Mouse (Mus musculus): ENCODE measurements around the gene Psmd2. TPM values are rescaled to one million over a fixed set of nuclear protein-coding genes. Genes with fewer than 3 reads are reported as not detected.
"Not testable (repeated sequence)": the region's sequence is repeated elsewhere in the genome, so short reads cannot be mapped to it uniquely, and the experiment has no call there.

Gene Psmd2
- polyA plus RNA-seq, 1 experiment, result 118 TPM

- no peak for DNase-seq (ENCODE audit: low read depth)
Observed at GRCm38 (mm10) chr16:20657661-20658060, 6.2 kb downstream of the Psmd2 start.

- not testable (repeated sequence) for DNase-seq (ENCODE audit: low read depth)
Observed at GRCm38 (mm10) chr16:20668013-20668412, 16.6 kb downstream of the Psmd2 start, which contains the start of gene Eif4g1. Gene Eif4g1 (plus strand): TSS chr16:20668313.

- DNase-seq (ENCODE audit: low read depth), result no peak
Observed at GRCm38 (mm10) chr16:20670291-20670690, 18.8 kb downstream of the Psmd2 start.

DNA sequence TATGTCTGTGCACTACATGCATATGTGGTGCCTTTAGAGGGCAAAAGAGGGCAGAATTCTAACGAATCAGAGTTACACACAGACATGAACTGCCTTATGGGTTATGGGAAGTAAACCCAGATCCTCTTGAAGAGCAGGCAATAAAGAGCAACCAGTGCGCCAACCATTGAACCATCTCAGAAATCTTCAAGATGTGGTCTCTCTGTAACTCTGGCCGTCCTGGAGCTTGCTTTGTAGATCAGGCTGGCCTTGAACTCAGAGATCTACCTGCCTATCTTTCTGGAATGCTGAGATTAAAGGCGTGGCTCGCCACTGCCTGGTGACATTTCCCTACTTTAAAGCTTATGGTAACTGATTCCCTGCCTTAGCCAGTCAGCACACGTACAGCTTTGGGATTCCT is 20.4 kb downstream of the Psmd2 start:
- no peak for DNase-seq (ENCODE audit: low read depth)

GRCm38 (mm10) chr16:20672500-20672902 is 21.0 kb downstream of the Psmd2 start:
- peak; percentile 33 for DNase-seq (ENCODE audit: low read depth)

- no peak for DNase-seq (ENCODE audit: low read depth)
Observed at GRCm38 (mm10) chr16:20672965-20673705, 21.7 kb downstream of the Psmd2 start.

DNA sequence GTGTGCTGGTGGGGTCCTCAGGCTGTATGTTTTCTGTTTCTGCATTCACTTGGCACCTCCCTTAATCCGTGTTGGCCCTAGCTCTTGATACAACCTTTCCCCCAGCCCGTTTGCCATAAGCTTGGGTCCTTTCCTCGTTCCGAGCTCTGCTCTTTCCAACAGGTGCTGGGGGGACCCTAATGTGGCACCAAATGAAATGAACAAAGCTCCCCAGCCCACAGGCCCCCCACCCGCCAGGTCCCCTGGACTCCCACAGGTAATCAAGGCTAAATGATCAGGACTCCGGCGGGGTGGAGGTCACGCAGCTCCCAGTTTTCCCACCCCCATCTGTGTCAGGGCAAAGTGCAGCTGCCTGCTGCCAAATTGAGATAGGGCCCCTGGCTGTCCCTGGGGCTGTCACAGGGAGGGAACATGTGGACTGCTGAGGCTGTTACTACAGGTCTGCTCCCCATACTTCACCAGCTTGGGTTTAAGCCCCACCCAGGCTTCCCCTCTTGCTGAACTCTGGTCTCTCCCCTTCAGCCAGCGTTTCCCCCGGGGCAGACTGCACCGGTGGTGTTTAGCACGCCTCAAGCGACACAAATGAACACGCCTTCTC is 22.4 kb downstream of the Psmd2 start:
- DNase-seq (ENCODE audit: low read depth), result no peak

DNA sequence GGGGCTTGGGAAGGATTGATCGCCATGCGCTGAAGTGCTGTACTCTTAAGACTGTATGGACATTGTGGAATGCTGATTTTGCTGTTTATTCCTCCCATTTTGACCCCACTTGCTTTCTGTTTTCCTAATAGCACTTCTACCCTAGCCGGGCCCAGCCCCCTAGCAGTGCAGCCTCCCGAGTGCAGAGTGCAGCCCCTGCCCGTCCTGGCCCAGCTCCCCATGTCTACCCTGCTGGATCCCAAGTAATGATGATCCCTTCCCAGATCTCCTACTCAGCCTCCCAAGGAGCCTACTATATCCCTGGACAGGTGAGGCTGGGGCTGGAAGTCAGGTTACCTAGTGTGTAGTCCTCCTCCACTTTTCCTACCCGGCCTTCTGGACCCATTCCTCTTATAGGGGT is 23.8 kb downstream of the Psmd2 start:
- no peak for DNase-seq (ENCODE audit: low read depth)

DNA sequence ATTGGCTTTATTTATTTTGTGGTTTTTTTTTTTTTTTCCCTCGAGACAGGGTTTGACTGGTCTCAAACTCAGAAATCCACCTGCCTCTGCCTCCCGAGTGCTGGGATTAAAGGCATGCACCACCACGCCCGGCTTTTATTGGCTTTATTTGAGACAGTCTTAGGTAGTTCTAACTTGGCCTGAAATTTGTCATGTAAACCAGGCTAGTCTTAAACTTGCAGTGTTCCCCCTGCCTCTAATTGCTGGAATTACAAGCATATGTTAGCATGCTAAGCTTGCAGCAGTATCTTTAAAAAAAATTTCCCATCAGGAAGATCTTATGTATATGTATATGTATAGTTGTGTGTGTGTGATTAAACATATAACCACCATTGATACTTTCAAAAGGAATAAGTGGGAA is 25.2 kb downstream of the Psmd2 start:
- no peak for DNase-seq (ENCODE audit: low read depth)

DNA sequence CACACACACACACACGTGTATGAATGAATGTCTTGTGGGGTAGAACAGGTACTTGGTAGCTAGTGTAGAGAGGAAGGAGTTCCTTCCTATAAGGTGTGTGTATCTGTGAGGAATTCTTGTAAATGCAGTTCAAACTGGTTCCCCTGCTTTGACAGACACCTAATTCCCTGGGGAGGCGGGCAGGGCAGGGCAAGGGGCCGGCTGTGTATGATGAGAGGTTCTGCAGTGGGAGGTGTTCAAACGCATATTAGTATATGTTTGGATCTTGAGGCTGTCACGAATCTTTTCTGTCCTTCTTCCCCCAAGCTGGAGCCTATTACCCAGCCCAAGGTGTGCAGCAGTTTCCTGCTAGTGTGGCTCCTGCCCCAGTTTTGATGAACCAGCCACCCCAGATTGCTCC is 25.9 kb downstream of the Psmd2 start:
- DNase-seq (ENCODE audit: low read depth), result no peak

DNA sequence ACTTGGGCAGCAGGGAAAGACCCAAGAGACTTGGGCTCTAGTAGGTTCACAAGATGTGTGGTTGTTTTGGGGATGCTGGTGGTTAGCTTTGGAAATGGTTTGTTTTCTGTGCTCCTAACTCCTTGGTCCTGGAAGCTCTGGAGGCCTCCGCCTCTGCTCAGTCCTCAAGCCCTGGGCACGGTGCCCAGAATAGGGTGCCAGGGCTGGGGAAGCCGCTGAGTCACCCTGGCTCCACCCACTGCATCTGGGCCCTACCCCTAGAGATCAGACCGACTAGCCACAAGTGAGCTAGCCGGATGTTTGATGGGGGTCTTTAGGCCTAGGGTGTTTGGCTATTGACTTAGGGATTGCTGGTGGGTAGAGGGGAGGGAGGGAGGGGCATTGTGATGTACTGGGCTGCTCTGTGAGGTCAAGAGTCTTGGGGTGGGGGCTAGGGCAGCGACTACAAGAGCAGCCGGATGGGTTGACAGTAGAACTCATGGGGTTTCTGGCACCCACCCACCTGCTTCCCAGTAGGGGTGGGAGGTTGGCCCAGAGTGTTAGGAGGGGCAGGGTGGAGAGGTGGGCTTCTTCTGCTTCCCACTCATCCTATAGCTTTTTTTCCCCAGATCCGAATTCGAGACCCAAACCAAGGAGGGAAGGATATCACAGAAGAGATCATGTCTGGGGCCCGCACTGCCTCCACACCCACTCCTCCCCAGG is 26.7 kb downstream of the Psmd2 start:
- DNase-seq (ENCODE audit: low read depth), result peak; percentile 56

DNA sequence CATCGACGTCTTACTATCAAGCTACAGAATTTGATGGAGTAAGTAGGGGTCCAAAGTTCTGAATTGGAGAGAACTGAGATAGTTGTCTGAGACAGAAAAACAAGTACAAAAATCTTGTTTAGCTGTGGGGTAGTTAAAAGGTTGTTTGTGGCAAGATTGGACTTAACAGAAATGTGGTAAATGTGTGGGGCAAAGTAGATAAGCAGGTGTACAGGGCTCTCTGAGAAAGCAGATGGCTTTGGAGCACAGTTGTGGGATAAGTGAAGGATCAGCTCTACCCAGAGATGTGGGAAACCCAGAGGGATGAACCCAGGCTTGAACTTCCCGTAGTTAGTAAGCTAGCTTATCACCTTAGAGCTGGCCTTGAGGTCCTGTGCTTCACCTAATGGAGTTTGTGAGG is 39.3 kb downstream of the Psmd2 start:
- DNase-seq (ENCODE audit: low read depth), result no peak

GRCm38 (mm10) chr16:20691617-20692016 is 40.2 kb downstream of the Psmd2 start:
- DNase-seq (ENCODE audit: low read depth), result no peak

DNA sequence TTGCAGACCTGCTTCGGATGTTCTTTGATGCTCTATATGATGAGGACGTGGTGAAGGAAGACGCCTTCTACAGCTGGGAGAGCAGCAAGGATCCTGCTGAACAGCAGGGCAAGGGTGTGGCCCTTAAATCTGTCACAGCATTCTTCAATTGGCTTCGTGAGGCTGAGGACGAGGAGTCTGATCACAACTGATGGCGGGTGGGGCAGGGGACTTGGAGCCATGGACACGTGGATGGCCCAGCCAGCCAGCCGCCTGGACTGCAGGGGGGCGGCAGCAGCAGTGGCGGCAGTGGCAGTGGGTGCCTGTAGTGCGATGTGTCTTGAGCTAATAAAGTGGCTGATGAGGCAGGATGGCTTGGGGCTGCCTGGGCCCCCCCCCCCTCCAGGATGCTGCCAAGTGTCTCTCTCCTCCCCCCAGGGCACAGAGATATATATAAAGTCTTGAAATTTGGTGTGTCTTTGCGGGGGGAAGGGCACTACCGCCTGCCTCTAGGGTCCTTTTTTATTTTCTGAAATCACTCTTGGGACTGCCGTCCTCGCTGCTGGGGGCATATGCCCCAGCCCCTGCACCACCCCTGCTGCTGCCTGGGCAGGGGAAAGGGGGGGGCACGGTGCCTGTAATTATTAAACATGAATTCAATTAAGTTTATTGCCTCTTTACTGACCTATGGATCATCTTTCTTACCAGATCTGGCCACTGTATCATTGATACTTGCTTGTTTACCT is 41.0 kb downstream of the Psmd2 start:
- DNase-seq (ENCODE audit: low read depth), result no peak

GRCm38 (mm10) chr16:20693111-20693701 is 41.8 kb downstream of the Psmd2 start, which contains the start of gene Fam131a:
Gene Fam131a (plus strand): TSS chr16:20693241.
- no peak for DNase-seq (ENCODE audit: low read depth)

DNA sequence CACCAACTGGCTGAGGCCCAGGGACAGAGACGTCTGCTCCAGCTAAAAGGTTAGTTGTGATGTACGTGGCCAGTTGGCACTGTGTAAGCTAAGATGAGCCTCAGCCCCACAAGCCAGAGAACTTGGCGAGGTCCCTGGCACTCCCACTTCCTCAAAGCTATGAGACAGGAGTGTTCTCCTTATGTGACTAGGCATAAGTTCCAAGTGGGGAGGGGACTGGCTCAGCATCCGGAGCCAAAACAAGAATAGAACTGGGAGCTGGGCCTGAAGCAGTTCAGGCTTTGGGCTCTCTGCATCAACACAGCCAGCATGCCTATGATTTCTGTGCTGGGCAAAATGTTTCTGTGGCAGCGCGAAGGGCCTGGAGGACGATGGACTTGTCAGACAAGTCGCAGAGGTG is 43.3 kb downstream of the Psmd2 start:
- no peak for DNase-seq (ENCODE audit: low read depth)

GRCm38 (mm10) chr16:20695622-20696323 is 44.3 kb downstream of the Psmd2 start:
- no peak for DNase-seq (ENCODE audit: low read depth)

DNA sequence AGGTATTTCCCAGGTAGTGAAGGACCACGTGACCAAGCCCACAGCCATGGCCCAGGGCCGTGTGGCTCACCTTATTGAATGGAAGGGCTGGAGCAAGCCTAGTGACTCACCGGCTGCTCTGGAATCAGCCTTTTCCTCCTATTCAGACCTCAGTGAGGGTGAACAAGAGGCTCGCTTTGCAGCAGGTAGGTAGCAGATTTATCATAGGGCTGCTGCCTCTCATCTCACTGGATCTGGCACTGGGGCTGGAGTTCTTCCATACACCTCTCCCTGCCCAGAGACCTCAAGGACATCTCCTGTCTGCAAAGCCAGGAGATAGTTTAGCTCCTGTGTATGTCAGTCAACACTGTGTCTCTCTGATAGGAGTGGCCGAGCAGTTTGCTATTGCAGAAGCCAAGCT is 47.8 kb downstream of the Psmd2 start:
- no peak for DNase-seq (ENCODE audit: low read depth)

DNA sequence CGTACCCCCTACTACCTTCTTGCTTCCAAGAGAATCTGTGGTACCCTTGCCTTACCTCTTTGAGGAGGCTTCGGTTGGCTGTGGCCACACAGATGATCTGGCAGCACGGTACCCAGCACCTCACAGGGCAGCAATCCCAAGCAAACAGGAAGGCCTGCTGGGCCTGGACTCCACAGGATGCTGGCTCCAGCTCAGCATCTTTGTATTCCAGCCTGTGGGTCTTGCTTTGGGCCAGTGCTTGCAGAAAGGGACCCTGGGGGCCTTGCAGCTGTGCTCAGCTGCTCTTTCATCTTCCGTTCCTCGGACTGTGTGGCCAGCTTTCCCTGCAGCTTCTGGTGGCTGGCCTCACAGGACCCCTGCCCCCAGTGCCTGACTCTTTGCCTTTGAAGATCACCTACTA is 48.6 kb downstream of the Psmd2 start:
- no peak for DNase-seq (ENCODE audit: low read depth)

DNA sequence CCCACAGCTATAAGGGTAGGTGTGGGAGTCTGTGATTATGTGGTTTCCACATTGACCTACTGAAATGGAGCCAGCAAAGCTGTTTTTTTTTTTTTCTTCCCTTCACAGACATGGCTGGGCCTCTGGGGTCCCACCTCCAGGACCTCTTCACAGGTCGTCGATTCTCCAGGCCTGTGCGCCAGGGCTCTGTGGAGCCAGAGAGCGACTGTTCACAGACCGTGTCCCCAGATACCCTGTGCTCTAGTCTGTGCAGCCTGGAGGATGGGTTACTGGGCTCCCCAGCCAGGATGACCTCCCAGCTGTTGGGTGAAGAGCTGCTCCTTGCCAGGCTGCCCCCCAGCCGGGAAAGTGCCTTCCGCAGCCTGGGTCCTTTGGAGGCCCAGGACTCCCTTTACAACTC is 49.9 kb downstream of the Psmd2 start:
- no peak for DNase-seq (ENCODE audit: low read depth)
